Mouse (Mus musculus) thymus, adult 2 months (tissue): Measurements from ENCODE around the gene Itga1. TPM values are rescaled to one million over a fixed set of nuclear protein-coding genes. Genes with fewer than 3 reads are reported as not detected.

Experiments
- DNase-seq: peaks from one replicate; pipeline ENCODE4 v3.0.0; 2021
- H3K27ac ChIP-seq: fragments of 200-500 bp; 2 replicates; pipeline ENCODE4 v1.5.1; 2012; ENCODE audit warnings: low read length, control low read depth; ENCODE audit not compliant: control insufficient read depth, insufficient read depth
- H3K27me3 ChIP-seq: fragments of 200-500 bp; 2 replicates; pipeline ENCODE4 v1.6.1; 2012; ENCODE audit warnings: mild to moderate bottlenecking, low read length, moderate library complexity, mixed read lengths; ENCODE audit not compliant: control insufficient read depth, insufficient read depth
- H3K36me3 ChIP-seq: fragments of 200-500 bp; 2 replicates; pipeline ENCODE4 v1.6.1; 2012; ENCODE audit warnings: mild to moderate bottlenecking, low read length, moderate library complexity; ENCODE audit not compliant: control insufficient read depth, insufficient read depth
- H3K4me1 ChIP-seq: fragments of 200-500 bp; replicated peaks from 2 replicates; pipeline ENCODE4 v1.6.1; 2012; ENCODE audit warnings: low read length; ENCODE audit not compliant: control insufficient read depth, insufficient read depth
- H3K4me3 ChIP-seq: fragments of 200-500 bp; 2 replicates; pipeline ENCODE4 v1.5.1; 2012; ENCODE audit warnings: mild to moderate bottlenecking, low read length, control low read depth, moderate library complexity; ENCODE audit not compliant: control insufficient read depth, insufficient read depth
- CTCF ChIP-seq: fragments of 200-500 bp; IDR thresholded peaks from 2 replicates; pipeline ENCODE4 v1.5.1; 2012; ENCODE audit warnings: mild to moderate bottlenecking, control low read depth, low read length, moderate library complexity, borderline replicate concordance; ENCODE audit not compliant: control insufficient read depth, poor library complexity, insufficient read depth; ENCODE audit errors: extremely low read depth
- POLR2A ChIP-seq: fragments of 200-500 bp; IDR thresholded peaks from 2 replicates; pipeline ENCODE4 v1.6.1; 2012; ENCODE audit warnings: mild to moderate bottlenecking, low read length, control low read depth, moderate library complexity; ENCODE audit not compliant: control insufficient read depth, poor library complexity, insufficient read depth; ENCODE audit errors: extremely low read depth
- WGBS: fragments of 180-500 bp; shearing (Covaris S2); methylation state at CpG from one replicate; pipeline ENCODE4 v1.1.7; 2018; 5-methylcytosine and 5-hydroxymethylcytosine counted together
- polyA plus RNA-seq: library from polyadenylated mRNA; depleted of rRNA; stranded (reverse); fragments of >200 nt; gene quantifications from 2 replicates; pipeline ENCODE4 v1.2.3, GENCODE M21; 2012

Itga1 gene
- polyA plus RNA-seq, 1 experiment, result 2.0 TPM

- no peak for DNase-seq
- H3K27me3 ChIP-seq, result no peaks in the 10 kb centered on the region
- WGBS, result 68% methylated on average over 3 of the region's 3 CpGs
- H3K27ac ChIP-seq, result no peak overlapping the region
- H3K36me3 ChIP-seq, result no peaks in the 10 kb centered on the region
- no peak for TF ChIP-seq CTCF
- no peak for TF ChIP-seq POLR2A
- H3K4me3 ChIP-seq, result no peak overlapping the region
- H3K4me1 ChIP-seq, result no peaks in the 10 kb centered on the region
These were observed 35.0 kb upstream of the Itga1 start for GRCm38 (mm10) chr13:115136761-115137160.

GRCm38 (mm10) chr13:115132435-115132834 lies 30.7 kb upstream of the Itga1 start:
- Histone ChIP-seq H3K27ac (no peak overlapping the region), H3K4me1 (no peaks in the 10 kb centered on the region), H3K36me3 (no peaks in the 10 kb centered on the region), H3K27me3 (no peaks in the 10 kb centered on the region), H3K4me3 (no peak overlapping the region)
- DNase-seq, result no peak
- 82% methylated on average over 5 of the region's 5 CpGs for WGBS
- TF ChIP-seq POLR2A (no peak), CTCF (no peak)

GRCm38 (mm10) chr13:115131381-115131780 lies 29.6 kb upstream of the Itga1 start:
- no peaks in the 10 kb centered on the region for H3K36me3 ChIP-seq
- no peak for DNase-seq
- H3K4me1 ChIP-seq, result no peaks in the 10 kb centered on the region
- 5% methylated on average over 3 of the region's 3 CpGs for WGBS
- no peaks in the 10 kb centered on the region for H3K27me3 ChIP-seq
- no peak overlapping the region for H3K4me3 ChIP-seq
- TF ChIP-seq CTCF (no peak), POLR2A (no peak)
- no peak overlapping the region for H3K27ac ChIP-seq

- Histone ChIP-seq H3K36me3 (no peaks in the 10 kb centered on the region), H3K27me3 (no peaks in the 10 kb centered on the region), H3K4me1 (no peaks in the 10 kb centered on the region), H3K27ac (no peak overlapping the region), H3K4me3 (no peak overlapping the region)
- TF ChIP-seq CTCF (no peak), POLR2A (no peak)
- 41% methylated on average over 2 of the region's 2 CpGs for WGBS
- no peak for DNase-seq
These were observed 28.3 kb upstream of the Itga1 start for GRCm38 (mm10) chr13:115130035-115130434.

- no peak for TF ChIP-seq CTCF
- no peak for TF ChIP-seq POLR2A
- Histone ChIP-seq H3K27me3 (no peaks in the 10 kb centered on the region), H3K4me1 (no peaks in the 10 kb centered on the region), H3K36me3 (no peaks in the 10 kb centered on the region), H3K27ac (no peak overlapping the region), H3K4me3 (no peak overlapping the region)
- DNase-seq, result no peak
- WGBS, result 98% methylated on average over 1 of the region's 1 CpGs
These were observed 26.1 kb upstream of the Itga1 start for GRCm38 (mm10) chr13:115127826-115128225.

- H3K27ac ChIP-seq, result no peak overlapping the region
- H3K27me3 ChIP-seq, result no peaks in the 10 kb centered on the region
- TF ChIP-seq CTCF (no peak), POLR2A (no peak)
- H3K4me3 ChIP-seq, result no peak overlapping the region
- WGBS, result 97% methylated on average over 2 of the region's 2 CpGs
- H3K36me3 ChIP-seq, result no peaks in the 10 kb centered on the region
- no peak for DNase-seq
- H3K4me1 ChIP-seq, result no peaks in the 10 kb centered on the region
These were observed 24.8 kb upstream of the Itga1 start for GRCm38 (mm10) chr13:115126534-115126933.

GRCm38 (mm10) chr13:115125130-115125529 lies 23.4 kb upstream of the Itga1 start:
- DNase-seq, result no peak
- H3K4me3 ChIP-seq, result no peak overlapping the region

More at GRCm38 (mm10) chr13:115125130-115125529, 23.4 kb upstream of the Itga1 start:
- no peak for TF ChIP-seq CTCF
- no peak for TF ChIP-seq POLR2A
- Histone ChIP-seq H3K27ac (no peak overlapping the region), H3K4me1 (no peaks in the 10 kb centered on the region), H3K27me3 (no peaks in the 10 kb centered on the region), H3K36me3 (no peaks in the 10 kb centered on the region)
- 95% methylated on average over 4 of the region's 4 CpGs for WGBS
